Mouse (Mus musculus) macrophage (primary cell): ENCODE measurements around the gene Rasgrp4. TPM values are rescaled to one million over a fixed set of nuclear protein-coding genes. Genes with fewer than 3 reads are reported as not detected.
A peak's percentile ranks its signal among the peaks of the same experiment; 100 is the strongest.
"Not testable (repeated sequence)": the region's sequence is repeated elsewhere in the genome, so short reads cannot be mapped to it uniquely, and the experiment has no call there.

Source experiments
- H3K27ac ChIP-seq: fragments of 350-480 bp; formaldehyde crosslinking; 2 replicates; pipeline ENCODE4 v1.9.0; 2021
- H3K36me3 ChIP-seq: fragments of 350-480 bp; formaldehyde crosslinking; 2 replicates; pipeline ENCODE4 v1.9.0; 2021; ENCODE audit errors: inconsistent target
- H3K4me3 ChIP-seq: fragments of 350-480 bp; formaldehyde crosslinking; 2 replicates; pipeline ENCODE4 v1.9.0; 2021; ENCODE audit errors: inconsistent target
- H3K79me2 ChIP-seq: fragments of 350-480 bp; formaldehyde crosslinking; 2 replicates; pipeline ENCODE4 v1.9.0; 2021; ENCODE audit errors: inconsistent target
- WGBS: methylation state at CpG from one replicate; pipeline ENCODE4 v1.1.7; 2026; ENCODE audit warnings: inconsistent platforms; ENCODE audit not compliant: missing documents; 5-methylcytosine and 5-hydroxymethylcytosine counted together
- polyA plus RNA-seq: library from polyadenylated mRNA; stranded (reverse); fragments of 250-400 nt; gene quantifications from 3 replicates; pipeline ENCODE4 v1.2.4, GENCODE M21; 2018; ENCODE audit warnings: inconsistent platforms

Rasgrp4 gene
- polyA plus RNA-seq, 1 experiment from 2014 or later: 1.8 TPM

DNA sequence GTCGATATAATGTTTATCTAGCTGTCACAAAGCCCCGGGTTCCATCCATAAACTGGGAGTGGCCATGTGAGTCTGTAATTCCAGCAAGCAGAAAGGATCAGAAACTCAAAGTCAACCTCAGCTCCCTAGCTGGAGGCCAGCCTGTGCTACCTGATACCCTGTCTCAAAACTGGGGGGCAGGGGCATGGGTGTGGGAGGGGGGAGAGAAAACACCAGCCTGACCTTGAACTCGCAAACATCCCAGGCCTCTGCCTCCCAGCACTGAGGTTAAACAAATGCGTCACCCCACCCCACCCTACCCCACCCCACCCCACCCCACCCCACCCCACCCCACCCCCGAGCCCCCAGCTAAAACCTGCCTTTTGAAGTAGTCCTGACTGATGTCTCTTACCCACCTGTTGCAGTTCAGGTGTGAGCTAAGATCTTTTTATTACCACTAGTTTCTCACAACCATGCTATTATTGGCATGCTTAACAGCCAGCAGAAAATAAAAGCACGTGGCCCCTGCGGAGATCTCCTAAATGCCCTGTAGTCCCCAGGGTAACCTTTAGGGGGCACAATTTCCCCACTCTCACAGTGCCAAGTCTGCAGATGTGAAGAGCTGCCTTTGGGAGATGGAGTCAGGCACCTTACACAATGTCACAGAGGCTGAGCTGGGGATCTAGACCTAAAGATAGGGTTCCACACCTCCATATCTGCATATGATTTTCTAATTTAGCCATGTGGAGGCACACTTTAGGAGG is 8.3 kb upstream of the Rasgrp4 start:
- WGBS: 31% methylated on average over 6 of the region's 7 CpGs

DNA sequence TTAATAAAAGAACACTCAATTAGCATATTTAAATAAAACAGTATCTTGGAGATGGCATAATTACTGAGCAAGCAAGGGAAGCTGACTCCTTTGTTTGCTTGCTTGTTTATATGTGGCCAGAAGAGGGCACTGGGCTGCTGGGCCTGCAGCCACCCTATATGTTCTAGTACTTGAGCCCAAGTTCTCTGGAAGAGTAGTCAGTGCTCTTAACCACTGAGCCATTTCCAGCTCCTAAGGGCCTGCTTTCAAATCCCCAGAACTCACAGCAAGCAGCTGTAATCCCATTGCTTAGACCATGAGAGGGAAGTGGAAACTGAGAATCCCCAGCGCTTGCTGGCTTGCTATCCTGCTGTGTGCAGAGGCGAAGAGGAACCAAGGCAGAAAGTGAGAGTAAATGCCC is 5.9 kb upstream of the Rasgrp4 start:
- Histone ChIP-seq H3K4me3 (no peak overlapping the region), H3K27ac (0 out of 2 replicates have a peak overlapping the region, but pooled peaks have one; percentile 15)
- WGBS: 25% methylated on average over 2 of the region's 2 CpGs

More for the DNA sequence above, 8.3 kb upstream of the Rasgrp4 start:
- Histone ChIP-seq H3K4me3 (no peak overlapping the region), H3K27ac (no peak overlapping the region), H3K79me2 (no peaks in the 10 kb centered on the region), H3K36me3 (no peaks in the 10 kb centered on the region)

GRCm38 (mm10) chr7:29134230-29134629 is 421 bp upstream of the Rasgrp4 start:
- WGBS: 6% methylated on average over 3 of the region's 4 CpGs
- Histone ChIP-seq H3K4me3 (peak overlapping the region; percentile 46; the same call in 1 of the 2 replicates), H3K36me3 (no peaks in the 10 kb centered on the region), H3K79me2 (peaks cover 11% of the 10 kb centered on the region; the same call in 1 of the 2 replicates), H3K27ac (peak overlapping the region; percentile 5; the same call in 1 of the 2 replicates)

More for the DNA sequence above, 5.9 kb upstream of the Rasgrp4 start:
- no peaks in the 10 kb centered on the region for H3K36me3 ChIP-seq
- H3K79me2 ChIP-seq: no peaks in the 10 kb centered on the region

DNA sequence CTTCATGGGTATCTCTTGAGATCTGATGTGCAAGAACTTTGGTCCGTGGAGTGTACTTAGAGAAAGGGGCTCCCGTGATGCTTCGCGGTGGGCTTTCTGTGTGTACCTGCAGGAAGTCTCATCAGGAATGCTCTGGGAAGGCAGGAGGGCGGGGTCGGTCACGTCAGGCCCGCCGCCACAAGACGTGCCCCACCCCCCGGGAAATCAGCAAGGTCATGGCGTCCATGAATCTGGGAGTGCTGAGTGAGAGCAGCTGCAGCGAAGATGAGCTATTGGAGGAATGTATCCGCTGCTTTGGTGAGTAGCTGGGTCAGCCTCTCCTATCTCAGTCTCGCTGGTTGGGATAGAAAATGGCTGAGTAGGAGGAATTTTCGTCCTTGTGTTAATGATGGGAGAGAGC is 2.8 kb downstream of the Rasgrp4 start:
- Histone ChIP-seq H3K36me3 (no peaks in the 10 kb centered on the region), H3K4me3 (no peak overlapping the region), H3K79me2 (peaks cover 11% of the 10 kb centered on the region; the same call in 1 of the 2 replicates), H3K27ac (no peak overlapping the region)
- 90% methylated on average over 16 of the region's 16 CpGs for WGBS

DNA sequence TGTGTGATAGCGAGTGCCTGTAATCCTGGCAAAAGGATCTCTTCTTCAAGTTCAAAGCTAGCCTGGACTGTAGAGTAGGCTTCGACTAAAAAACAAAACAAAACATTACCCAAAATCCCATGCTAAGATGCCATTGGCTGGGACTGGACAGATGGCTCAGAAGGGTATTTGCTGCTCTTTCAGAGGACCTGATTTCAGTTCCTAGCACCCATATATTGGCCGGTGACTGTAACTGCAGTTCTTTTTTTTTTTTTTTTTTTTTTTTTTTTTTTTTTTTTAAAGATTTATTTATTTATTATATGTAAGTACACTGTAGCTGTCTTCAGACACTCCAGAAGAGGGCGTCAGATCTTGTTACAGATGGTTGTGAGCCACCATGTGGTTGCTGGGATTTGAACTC is 4.6 kb downstream of the Rasgrp4 start:
- peaks cover 11% of the 10 kb centered on the region; the same call in 1 of the 2 replicates for H3K79me2 ChIP-seq
- WGBS: 91% methylated on average over 2 of the region's 4 CpGs
- not testable (repeated sequence) for H3K36me3 ChIP-seq, H3K4me3 ChIP-seq, H3K27ac ChIP-seq

- WGBS: 79% methylated on average over 8 of the region's 8 CpGs
- no peak overlapping the region for H3K27ac ChIP-seq
- H3K79me2 ChIP-seq: no peaks in the 10 kb centered on the region; the same call in 1 of the 2 replicates
- no peaks in the 10 kb centered on the region for H3K36me3 ChIP-seq
- no peak overlapping the region for H3K4me3 ChIP-seq
Observed at GRCm38 (mm10) chr7:29141416-29141815, 6.8 kb downstream of the Rasgrp4 start.

GRCm38 (mm10) chr7:29144006-29144405 is 9.4 kb downstream of the Rasgrp4 start:
- no peak overlapping the region for H3K4me3 ChIP-seq
- WGBS: 29% methylated on average over 3 of the region's 4 CpGs
- no peaks in the 10 kb centered on the region for H3K79me2 ChIP-seq

GRCm38 (mm10) chr7:29146625-29147367 is 12.1 kb downstream of the Rasgrp4 start:
- 94% methylated on average over 6 of the region's 7 CpGs for WGBS
- Histone ChIP-seq H3K27ac (no peak overlapping the region), H3K4me3 (no peak overlapping the region), H3K36me3 (no peaks in the 10 kb centered on the region), H3K79me2 (no peaks in the 10 kb centered on the region)

More at GRCm38 (mm10) chr7:29144006-29144405, 9.4 kb downstream of the Rasgrp4 start:
- H3K27ac ChIP-seq: peak overlapping the region; percentile 51
- no peaks in the 10 kb centered on the region for H3K36me3 ChIP-seq

GRCm38 (mm10) chr7:29148771-29149170 is 14.1 kb downstream of the Rasgrp4 start:
- no peaks in the 10 kb centered on the region for H3K79me2 ChIP-seq
- no peak overlapping the region for H3K4me3 ChIP-seq
- 95% methylated on average over 15 of the region's 15 CpGs for WGBS
- H3K36me3 ChIP-seq: no peaks in the 10 kb centered on the region
- no peak overlapping the region for H3K27ac ChIP-seq

DNA sequence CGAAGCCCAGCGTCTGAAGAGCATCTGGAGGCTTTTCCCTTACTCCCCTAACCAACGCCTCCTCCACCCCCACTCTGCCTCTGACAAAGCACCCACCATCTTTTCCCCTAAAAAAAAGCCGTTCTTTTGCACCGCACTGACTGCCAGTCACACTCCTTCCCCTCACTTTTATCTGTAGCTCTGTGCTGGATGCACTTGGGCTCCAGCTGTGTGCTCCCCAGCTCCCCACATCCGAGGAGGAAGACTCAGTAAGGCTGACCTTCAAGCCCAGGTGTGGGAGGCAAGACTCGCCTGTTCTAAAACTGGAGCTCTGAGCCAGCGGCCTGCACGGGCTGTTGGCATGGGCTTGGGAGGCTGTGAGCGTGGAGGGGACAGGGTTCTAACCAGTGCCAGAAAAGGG is 16.8 kb downstream of the Rasgrp4 start:
- WGBS: 93% methylated on average over 10 of the region's 10 CpGs
- H3K79me2 ChIP-seq: no peaks in the 10 kb centered on the region
- H3K36me3 ChIP-seq: no peaks in the 10 kb centered on the region; the same call in 1 of the 2 replicates
- no peak overlapping the region for H3K27ac ChIP-seq
- no peak overlapping the region for H3K4me3 ChIP-seq

DNA sequence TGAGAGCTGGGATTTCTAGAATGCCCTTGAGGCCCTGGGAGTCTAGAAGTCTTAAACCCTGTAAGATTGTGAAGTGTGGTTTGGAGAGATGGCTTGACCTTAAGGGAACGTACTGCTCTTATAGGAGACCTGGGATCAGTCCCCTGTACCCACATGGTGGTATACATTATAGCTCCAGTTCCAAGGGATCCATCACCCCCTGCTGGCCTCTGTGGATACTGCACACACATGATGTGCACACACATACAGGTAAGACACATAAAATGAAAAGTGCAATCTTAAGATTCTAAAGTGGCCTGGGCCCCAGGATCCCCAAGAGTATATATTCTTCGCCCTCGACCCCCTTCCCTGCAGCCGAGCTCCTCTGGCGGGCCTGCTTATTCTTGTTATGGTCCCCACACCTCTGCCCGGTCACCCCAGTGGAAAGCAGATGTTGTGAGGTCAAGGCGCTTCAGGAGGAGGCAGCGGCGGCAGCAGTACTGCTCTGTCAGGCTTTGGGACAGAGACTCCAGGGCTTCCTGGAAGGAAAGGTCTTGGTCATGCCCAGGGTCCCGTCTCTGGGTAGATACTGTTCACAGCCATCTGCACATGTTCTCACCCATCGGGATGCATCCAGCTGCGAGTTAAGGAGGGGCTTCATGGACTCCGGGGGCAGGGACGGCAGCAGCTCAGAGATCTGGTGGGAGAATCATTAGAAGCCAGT is 19.5 kb downstream of the Rasgrp4 start:
- WGBS: 94% methylated on average over 14 of the region's 14 CpGs
- no peaks in the 10 kb centered on the region for H3K79me2 ChIP-seq
- no peaks in the 10 kb centered on the region; the same call in 1 of the 2 replicates for H3K36me3 ChIP-seq
- no peak overlapping the region for H3K4me3 ChIP-seq
- H3K27ac ChIP-seq: no peak overlapping the region

DNA sequence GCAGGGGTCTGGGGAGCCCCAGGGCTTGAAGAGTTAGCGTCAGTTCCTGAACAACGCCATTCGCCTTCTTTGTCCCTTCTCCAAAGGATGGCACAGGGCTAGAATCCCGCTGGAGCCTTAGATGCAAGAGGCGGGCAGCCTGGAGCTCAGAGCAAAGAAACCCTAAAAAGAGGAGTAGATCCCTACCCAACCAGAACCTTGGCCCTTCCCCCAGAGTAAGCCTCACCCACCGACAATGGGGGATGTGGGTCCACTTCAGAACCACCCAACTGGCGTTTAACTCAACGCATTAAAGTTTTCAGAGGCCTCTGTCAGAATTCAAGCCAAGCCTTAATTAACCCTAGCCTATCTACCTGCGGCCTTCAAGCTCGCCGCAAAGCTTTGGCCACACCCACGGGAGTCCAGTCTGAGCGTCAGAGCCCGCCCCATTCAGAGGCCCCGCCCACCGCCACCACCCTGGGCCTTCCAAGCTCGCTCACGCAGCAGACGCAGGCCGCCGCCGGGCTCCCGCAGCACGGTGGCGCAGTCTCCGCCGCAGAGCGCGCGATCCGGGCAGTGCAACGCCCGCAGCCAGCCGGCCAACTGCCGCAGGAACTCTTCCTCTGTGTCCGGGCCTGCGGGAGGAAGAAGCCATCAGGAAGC is 20.7 kb downstream of the Rasgrp4 start:
- 10% methylated on average over 37 of the region's 37 CpGs for WGBS
- no peak overlapping the region for H3K27ac ChIP-seq
- no peaks in the 10 kb centered on the region; the same call in 1 of the 2 replicates for H3K36me3 ChIP-seq

DNA sequence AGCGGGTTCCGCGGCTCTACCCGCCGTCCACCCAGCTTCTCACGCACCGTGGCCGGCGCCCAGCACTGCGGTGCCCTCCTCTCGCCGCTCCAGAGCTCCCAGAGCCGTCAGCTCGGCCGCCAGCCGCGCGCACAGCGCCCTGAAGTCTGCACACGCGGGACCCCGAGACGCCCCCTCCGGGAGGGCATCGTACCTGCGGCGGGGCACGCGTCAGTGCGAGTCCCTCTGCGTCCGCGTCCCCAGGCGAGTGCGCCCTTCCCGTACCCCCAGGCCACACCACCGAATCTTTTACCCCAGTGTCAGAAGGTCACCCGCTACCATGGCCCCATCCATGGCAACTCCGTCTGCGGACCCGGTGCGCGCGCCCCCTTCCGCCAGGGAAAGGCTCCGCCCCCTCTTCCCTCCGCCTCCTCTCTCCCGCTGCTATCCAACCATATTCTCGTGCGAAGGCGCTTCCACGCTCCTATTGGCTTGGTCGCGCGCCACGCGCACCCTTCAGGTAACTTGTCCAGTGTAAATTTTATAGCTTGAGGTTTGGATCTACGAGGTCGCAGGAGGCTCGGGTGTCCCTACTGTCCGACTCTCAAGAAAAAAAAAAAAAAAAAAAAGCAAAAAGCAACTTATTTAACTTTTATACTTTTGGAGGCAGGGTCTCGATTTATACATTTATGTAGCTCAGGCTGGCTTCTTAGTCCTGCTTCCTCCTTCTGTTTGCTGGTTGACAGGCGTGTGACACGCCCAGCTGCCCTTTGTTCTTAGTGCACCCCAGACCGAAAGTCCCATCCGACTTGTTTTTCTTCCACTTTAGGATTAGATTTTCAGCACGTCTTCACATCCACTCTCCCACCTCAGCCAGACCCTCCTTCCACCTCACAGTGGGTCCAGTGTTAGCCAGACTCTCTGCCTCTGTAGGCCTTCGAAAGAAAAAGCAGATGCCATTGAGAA is 21.5 kb downstream of the Rasgrp4 start, which contains the start of gene Fam98c:
Fam98c (minus strand) TSS at position 397 of the 945 bp plus-strand sequence.
- Histone ChIP-seq H3K79me2 (no peaks in the 10 kb centered on the region), H3K36me3 (no peaks in the 10 kb centered on the region; the same call in 1 of the 2 replicates), H3K4me3 (peak within 1 kb of the TSS; percentile 21), H3K27ac (no peak within 1 kb of the TSS)
- WGBS: 1% methylated on average over 63 of the region's 68 CpGs

More for the DNA sequence above, 20.7 kb downstream of the Rasgrp4 start:
- H3K79me2 ChIP-seq: no peaks in the 10 kb centered on the region
- peak overlapping the region; percentile 21; the same call in 1 of the 2 replicates for H3K4me3 ChIP-seq
